Comparison of ENCODE assay signal across 8 mouse cellular contexts in the genomic region with DNA sequence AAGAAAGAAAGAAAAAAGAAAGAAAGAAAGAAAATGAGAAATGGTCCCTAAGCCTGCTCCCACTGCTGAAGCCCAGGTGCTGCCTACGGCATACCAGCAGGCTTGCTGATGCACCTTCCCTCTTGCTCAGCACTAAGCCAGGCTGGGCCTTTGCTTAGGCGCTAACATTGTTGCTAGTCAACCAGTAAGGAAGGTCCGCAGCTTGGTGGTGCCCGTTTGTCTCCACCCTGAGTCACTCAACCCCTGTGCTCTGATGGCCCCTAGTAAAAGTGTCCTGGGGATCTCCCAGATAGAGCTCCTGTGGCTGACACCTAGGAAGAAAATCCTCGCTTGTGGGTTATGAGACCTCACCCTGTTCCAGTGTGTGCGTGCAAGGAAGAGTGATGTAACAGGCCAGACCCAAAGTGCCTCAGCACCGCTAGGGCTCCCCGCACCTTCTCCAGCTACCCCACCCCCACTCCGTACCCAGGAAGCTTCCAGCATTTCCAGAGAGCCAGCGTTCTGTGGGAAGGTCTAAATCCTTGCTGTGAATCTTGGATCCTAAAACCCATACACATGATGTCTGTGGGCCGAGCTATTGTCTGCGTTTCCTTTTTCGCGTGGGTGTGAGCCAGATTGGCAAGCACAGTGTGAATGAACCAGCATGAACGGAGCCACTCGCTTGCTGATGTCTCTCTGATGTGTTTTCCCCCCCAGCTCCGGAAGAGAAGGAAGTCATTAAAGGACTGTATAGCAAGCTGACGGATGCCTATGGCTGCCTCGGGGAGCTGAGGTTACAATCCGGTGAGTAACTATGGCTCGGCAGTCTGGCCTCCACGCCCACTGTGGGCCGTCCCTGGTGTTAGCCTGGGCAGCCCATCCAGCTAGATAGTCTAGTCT. TPM values are rescaled to one million over a fixed set of nuclear protein-coding genes. Genes with fewer than 3 reads are reported as not detected.
DNase-seq lines count a peak whose midpoint lies in the region; ATAC-seq and TF ChIP-seq lines count a peak whose summit lies in the region.

No protein-coding gene starts in this region.

- peak; percentile 80 for ATAC-seq in common myeloid progenitor, adult 5-6 weeks (replicated peaks; ENCODE audit: low read depth, poor library complexity, severe bottlenecking)
- peak; percentile 35 for ATAC-seq in heart, embryonic 11.5 days (replicated peaks; ENCODE audit: insufficient number of reproducible peaks, low FRiP score, low TSS enrichment)
- ATAC-seq in liver, postnatal 0 days: peak; percentile 61

- no peak for TF ChIP-seq EP300 in liver, postnatal 0 days (IDR thresholded peaks at IDR 0.05; ENCODE audit: low read depth)

- H3K9ac ChIP-seq in heart, embryonic 11.5 days (ENCODE audit: low read depth, low read length): no peak overlapping the region
- H3K9ac ChIP-seq in liver, postnatal 0 days (replicated peaks): peak overlapping the region; percentile 34

- DNase-seq in urinary bladder, postnatal 14 days (ENCODE audit: low spot score): peak; percentile 69
- no peak for DNase-seq in urinary bladder, adult 2 months (ENCODE audit: low spot score)
- peak; percentile 55 to 72 for DNase-seq in kidney, postnatal 4 days
- peak; percentile 39 for DNase-seq in liver, postnatal 0 days
- DNase-seq in right cerebral cortex, postnatal 10 days (ENCODE audit: low spot score in 2 of 2): peak; percentile 83 to 90
- DNase-seq in ovary, postnatal 14 days (ENCODE audit: low spot score): no peak

- TF ChIP-seq CTCF in liver, postnatal 0 days (IDR thresholded peaks at IDR 0.05; ENCODE audit: low read depth): no peak

- H3K27ac ChIP-seq in heart, embryonic 11.5 days (ENCODE audit: low read depth, low read length): 0 out of 2 replicates have a peak overlapping the region, but pooled peaks have one; percentile 6
- H3K27ac ChIP-seq in liver, postnatal 0 days (ENCODE audit: low read depth): peak overlapping the region; percentile 64

- peak overlapping the region; percentile 20 for H3K4me2 ChIP-seq in heart, embryonic 11.5 days
- H3K4me2 ChIP-seq in liver, postnatal 0 days (ENCODE audit: low read depth, low read length): peak overlapping the region; percentile 60

- H3K9me3 ChIP-seq in heart, embryonic 11.5 days (replicated peaks; ENCODE audit: control insufficient read depth, low read length): no peaks in the 10 kb centered on the region
- H3K9me3 ChIP-seq in liver, postnatal 0 days (ENCODE audit: low read length): no peaks in the 10 kb centered on the region

- no peaks in the 10 kb centered on the region for H3K36me3 ChIP-seq in heart, embryonic 11.5 days (ENCODE audit: control insufficient read depth, insufficient read depth, low read length)
- no peaks in the 10 kb centered on the region for H3K36me3 ChIP-seq in liver, postnatal 0 days (replicated peaks; ENCODE audit: insufficient read depth, low read length)

- no peak overlapping the region for H3K4me3 ChIP-seq in heart, embryonic 11.5 days (ENCODE audit: low read depth, low read length)
- peak overlapping the region; percentile 15; the same call in 1 of the 2 replicates for H3K4me3 ChIP-seq in liver, postnatal 0 days (ENCODE audit: low read depth, low read length)

- peaks cover 41% of the 10 kb centered on the region for H3K4me1 ChIP-seq in heart, embryonic 11.5 days (ENCODE audit: control insufficient read depth, insufficient read depth, low read length)
- H3K4me1 ChIP-seq in liver, postnatal 0 days (ENCODE audit: insufficient read depth): peaks cover 36% of the 10 kb centered on the region

- 41% methylated on average over 23 of the region's 23 CpGs for WGBS in heart, embryonic 11.5 days (ENCODE audit: insufficient replicate concordance)
- WGBS in liver, postnatal 0 days (ENCODE audit: insufficient replicate concordance): 12% methylated on average over 23 of the region's 23 CpGs

- no peaks in the 10 kb centered on the region for H3K27me3 ChIP-seq in heart, embryonic 11.5 days (ENCODE audit: control insufficient read depth, insufficient read depth, low read length)
- no peaks in the 10 kb centered on the region for H3K27me3 ChIP-seq in liver, postnatal 0 days (ENCODE audit: insufficient read depth, low read length)

RNA-seq across cellular contexts. Expression of a gene that starts 34.3 kb away (rescaled TPM):
- polyA plus RNA-seq in urinary bladder, adult 2 months (2012; rRNA removed): 17.3 and 22.7 TPM in 2 replicates
- 9.5 and 10.3 TPM in 2 replicates for total RNA-seq in common myeloid progenitor, adult 5-6 weeks (2017)
- 3.0 and 3.3 TPM in 2 replicates for polyA plus RNA-seq in heart, embryonic 11.5 days (2014; fragmentation: Nextera tagmentation; extraction: Ambion mirVana)
- 0.62 TPM in 2 replicates for polyA plus RNA-seq in liver, postnatal 0 days (2015; fragmentation: Nextera tagmentation; extraction: Ambion mirVana)

Comparison
In these comparisons a context has a peak if more than half of its experiments do, and no peak if none do; other contexts are left out.
1. DNase-seq: peak in urinary bladder, postnatal 14 days (single experiment), kidney, postnatal 4 days (2 of 2), liver, postnatal 0 days (single experiment) and right cerebral cortex, postnatal 10 days (2 of 2); none in urinary bladder, adult 2 months (single experiment) and ovary, postnatal 14 days (single experiment).
2. Peak in every context shown above with its lines, with median percentiles within 50 percentile points of each other: ATAC-seq.